8 mouse cellular contexts compared by ENCODE assay signal in genomic region chr7:16844696-16845071, GRCm38 (mm10). TPM values are rescaled to one million over a fixed set of nuclear protein-coding genes. Genes with fewer than 3 reads are reported as not detected.
DNase-seq lines count a peak whose midpoint lies in the region; TF ChIP-seq lines count a peak whose summit lies in the region.

No protein-coding gene starts in this region.

- no peaks in the 10 kb centered on the region for H3K27me3 ChIP-seq in myocyte (ENCODE audit: control insufficient read depth, insufficient read depth, insufficient read length)

- no peaks in the 10 kb centered on the region for H3K36me3 ChIP-seq in myocyte (ENCODE audit: control insufficient read depth, insufficient read depth)

- peak overlapping the region; percentile 98 for H3K4me2 ChIP-seq in myocyte (ENCODE audit: low read depth)

- no peak for TF ChIP-seq CTCF in left cerebral cortex, adult 2 months (IDR thresholded peaks at IDR 0.05)

- H3ac ChIP-seq in myocyte (ENCODE audit: control insufficient read depth, insufficient read length): no peak overlapping the region

- intact Hi-C loops in left cerebral cortex, adult 2 months (cut with DNase I): no loop called here

- no peak for DNase-seq in left cerebral cortex, adult 2 months (ENCODE audit: extremely low spot score in 1 of 2, low spot score in 2 of 2)
- DNase-seq in left cerebral cortex, adult 8-10 months (ENCODE audit: low spot score in 2 of 2): no peak
- DNase-seq in heart, adult 8-10 months (ENCODE audit: low spot score): peak; percentile 65
- DNase-seq in kidney, postnatal 36 days: peak; percentile 23 to 32
- DNase-seq in ovary, postnatal 36 days (ENCODE audit: low spot score): no peak
- no peak for DNase-seq in thymus, postnatal 4 days
- DNase-seq in layer of hippocampus, postnatal 36 days: no peak

- no peaks in the 10 kb centered on the region for H3K79me2 ChIP-seq in myocyte (ENCODE audit: control insufficient read depth, insufficient read depth)

- no peak for TF ChIP-seq POLR2A in myocyte (IDR thresholded peaks at IDR 0.05; ENCODE audit: insufficient read length, low read depth)

- peak overlapping the region; percentile 30 for H3K4me3 ChIP-seq in left cerebral cortex, adult 2 months
- peak overlapping the region; percentile 73 for H3K4me3 ChIP-seq in myocyte

- H3K27ac ChIP-seq in left cerebral cortex, adult 2 months: peak overlapping the region; percentile 77

TF ChIP-seq in myocyte, 11 proteins besides CTCF, POLR2A, EP300 and RAD21:
- no peak for TF ChIP-seq REST (IDR thresholded peaks at IDR 0.05; ENCODE audit: insufficient read depth, insufficient read length)
- no peak for TF ChIP-seq CEBPB (IDR thresholded peaks at IDR 0.05; ENCODE audit: insufficient read depth, poor library complexity, severe bottlenecking)
- TF ChIP-seq MYOD1 (IDR thresholded peaks at IDR 0.05; ENCODE audit: control insufficient read depth in 1 of 3, insufficient read length in 2 of 3, low read depth in 2 of 3): no peak
- TF ChIP-seq E2F4 (IDR thresholded peaks at IDR 0.05; ENCODE audit: insufficient read depth): no peak
- no peak for TF ChIP-seq TCF12 (IDR thresholded peaks at IDR 0.05; ENCODE audit: insufficient read depth, poor library complexity, severe bottlenecking)
- TF ChIP-seq POLR2AphosphoS2 (IDR thresholded peaks at IDR 0.05; ENCODE audit: insufficient read length, low read depth): no peak
- no peak for TF ChIP-seq MYOG (IDR thresholded peaks at IDR 0.05; ENCODE audit: control insufficient read depth in 1 of 3, insufficient read depth in 1 of 3, insufficient read length in 2 of 3, low read depth in 2 of 3)
- no peak for TF ChIP-seq USF1 (IDR thresholded peaks at IDR 0.05; ENCODE audit: low read depth)
- no peak for TF ChIP-seq MAX (IDR thresholded peaks at IDR 0.05; ENCODE audit: low read depth)
- no peak for TF ChIP-seq SRF (IDR thresholded peaks at IDR 0.05; ENCODE audit: control insufficient read depth, insufficient read length, low read depth)

RNA-seq across cellular contexts. Expression of gene Prkd2, which starts 2.0 kb away (rescaled TPM):
- 10 to 100 TPM in 1 of 2 experiments, 1 to 10 TPM in 1; 6.3 to 12.0 TPM for total RNA-seq in left cerebral cortex, adult 2 months (2021)
- total RNA-seq in left cerebral cortex, adult 8-10 months (2022): 1 to 10 TPM; 4.2 to 6.8 (median 5.5) TPM
- total RNA-seq in heart, adult 8-10 months (2022): 10 to 100 TPM; 13.1 to 16.7 (median 14.8) TPM
- 4.7 TPM for polyA plus RNA-seq in myocyte (2012; fragmentation: generic; extraction: Trizol)
- 1 to 10 TPM; 5.8 to 8.2 TPM for total RNA-seq in layer of hippocampus, postnatal 36 days (2021)

RNA-seq across cellular contexts. Expression of gene Fkrp, which starts 28.2 kb away (rescaled TPM):
- total RNA-seq in left cerebral cortex, adult 2 months (2021): 10 to 100 TPM; 51.0 to 52.2 TPM
- 10 to 100 TPM; 49.6 to 68.2 (median 56.9) TPM for total RNA-seq in left cerebral cortex, adult 8-10 months (2022)
- 10 to 100 TPM; 47.3 to 56.4 (median 53.0) TPM for total RNA-seq in heart, adult 8-10 months (2022)
- polyA plus RNA-seq in myocyte (2012; fragmentation: generic; extraction: Trizol): 26.7 TPM
- total RNA-seq in layer of hippocampus, postnatal 36 days (2021): 10 to 100 TPM; 41.8 to 44.7 TPM

RNA-seq across cellular contexts. Expression of gene Strn4, which starts 29.0 kb away (rescaled TPM):
- 100 to 1,000 TPM; 287 to 321 TPM for total RNA-seq in left cerebral cortex, adult 2 months (2021)
- total RNA-seq in left cerebral cortex, adult 8-10 months (2022): 100 to 1,000 TPM; 205 to 269 (median 250) TPM
- total RNA-seq in heart, adult 8-10 months (2022): 10 to 100 TPM; 47.9 to 61.2 (median 49.1) TPM
- 51.8 TPM for polyA plus RNA-seq in myocyte (2012; fragmentation: generic; extraction: Trizol)
- 100 to 1,000 TPM; 288 to 292 TPM for total RNA-seq in layer of hippocampus, postnatal 36 days (2021)

RNA-seq across cellular contexts. Expression of gene Dact3, which starts 30.4 kb away (rescaled TPM):
- total RNA-seq in left cerebral cortex, adult 2 months (2021): 100 to 1,000 TPM; 188 to 196 TPM
- total RNA-seq in left cerebral cortex, adult 8-10 months (2022): 100 to 1,000 TPM; 163 to 169 (median 166) TPM
- total RNA-seq in heart, adult 8-10 months (2022): 1 to 10 TPM; 8.0 to 9.5 (median 8.6) TPM
- polyA plus RNA-seq in myocyte (2012; fragmentation: generic; extraction: Trizol): 10.0 TPM
- total RNA-seq in layer of hippocampus, postnatal 36 days (2021): 100 to 1,000 TPM; 146 to 149 TPM

RNA-seq across cellular contexts. Expression of gene Gng8, which starts 46.9 kb away (rescaled TPM):
- 1 to 10 TPM; 1.8 to 2.7 TPM for total RNA-seq in left cerebral cortex, adult 2 months (2021)
- 1 to 10 TPM; 2.1 to 3.5 (median 3.5) TPM for total RNA-seq in left cerebral cortex, adult 8-10 months (2022)
- total RNA-seq in heart, adult 8-10 months (2022): 1 to 10 TPM; 1.0 to 1.5 (median 1.1) TPM
- polyA plus RNA-seq in myocyte (2012; fragmentation: generic; extraction: Trizol): 3.8 TPM
- total RNA-seq in layer of hippocampus, postnatal 36 days (2021): 1 to 10 TPM; 2.4 to 2.7 TPM

Comparison
In these comparisons a context has a peak if more than half of its experiments do, and no peak if none do; other contexts are left out.
1. DNase-seq: peak in heart, adult 8-10 months (single experiment) and kidney, postnatal 36 days (2 of 2); none in left cerebral cortex, adult 2 months (0 of 2), left cerebral cortex, adult 8-10 months (0 of 2), ovary, postnatal 36 days (single experiment), thymus, postnatal 4 days (single experiment) and layer of hippocampus, postnatal 36 days (0 of 2).